In the genomic region with DNA sequence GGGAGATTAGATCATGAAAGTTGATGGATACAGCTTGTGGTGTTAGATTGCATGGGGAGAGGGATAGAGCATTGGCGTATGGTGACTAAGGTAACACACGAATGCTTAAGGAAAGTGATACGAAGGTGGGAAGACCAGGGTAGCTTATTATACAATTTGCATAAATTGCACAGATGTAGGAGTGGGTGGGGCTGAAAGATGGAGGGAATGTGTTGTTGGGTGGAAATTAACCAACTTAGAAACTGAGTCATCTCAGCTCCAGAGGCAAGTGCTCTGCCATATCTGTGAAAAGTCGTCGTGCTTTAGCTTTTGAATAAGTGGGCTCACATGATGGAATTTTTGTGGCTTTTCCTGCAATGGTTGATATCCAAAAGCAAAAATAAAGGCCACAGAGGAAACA, we compare ENCODE assay signal across 18 mouse cellular contexts.
"Had no signal": no experiment of that assay in that cellular context is flagged by ENCODE, and none has a peak within 500 bp of the region (broad histone marks: within the 10 kb centered on the region; RNA-seq: fewer than 3 reads in every experiment).

No protein-coding gene starts in this region.

- H3K9ac ChIP-seq: liver, postnatal 0 days; lung, embryonic 15.5 days; midbrain, embryonic 13.5 days; midbrain, embryonic 15.5 days; neural tube, embryonic 12.5 days; stomach, embryonic 15.5 days had no signal

- H3K27ac ChIP-seq: lung, embryonic 15.5 days; macrophage; midbrain, embryonic 13.5 days; midbrain, embryonic 15.5 days; neural tube, embryonic 12.5 days; stomach, embryonic 15.5 days; stomach, postnatal 0 days had no signal

- H3K9me3 ChIP-seq: lung, embryonic 15.5 days; megakaryocyte, embryonic 14.5 days; midbrain, embryonic 13.5 days; midbrain, embryonic 15.5 days; neural tube, embryonic 12.5 days; stomach, embryonic 15.5 days had no signal

- H3K4me3 ChIP-seq: lung, embryonic 15.5 days; megakaryocyte, embryonic 14.5 days; midbrain, embryonic 13.5 days; midbrain, embryonic 15.5 days; neural tube, embryonic 12.5 days; stomach, embryonic 15.5 days had no signal

- ATAC-seq: liver, postnatal 0 days; lung, postnatal 0 days; midbrain, embryonic 13.5 days; midbrain, embryonic 15.5 days had no signal

- H3K27me3 ChIP-seq: lung, embryonic 15.5 days; megakaryocyte, embryonic 14.5 days; midbrain, embryonic 13.5 days; midbrain, embryonic 15.5 days; neural tube, embryonic 12.5 days; stomach, embryonic 15.5 days had no signal

- H3K4me2 ChIP-seq: lung, embryonic 15.5 days; midbrain, embryonic 11.5 days; midbrain, embryonic 13.5 days; midbrain, embryonic 15.5 days; neural tube, embryonic 12.5 days; stomach, embryonic 15.5 days had no signal

- DNase-seq: liver, postnatal 0 days; lung, adult 2 months; lung, postnatal 14 days; lung, postnatal 36 days; right cerebral cortex, postnatal 25 days; thymus, adult 18-20 months; thymus, postnatal 14 days; thymus, postnatal 36 days had no signal

- H3K4me1 ChIP-seq: lung, embryonic 15.5 days; megakaryocyte, embryonic 14.5 days; midbrain, embryonic 13.5 days; midbrain, embryonic 15.5 days; neural tube, embryonic 12.5 days; stomach, embryonic 15.5 days had no signal

- H3K36me3 ChIP-seq: lung, embryonic 15.5 days; midbrain, embryonic 13.5 days; midbrain, embryonic 15.5 days; neural tube, embryonic 12.5 days; stomach, embryonic 15.5 days had no signal
